Mouse (Mus musculus) hindbrain, embryonic 16.5 days (tissue): ENCODE results near the gene 2610044O15Rik8. TPM values are rescaled to one million over a fixed set of nuclear protein-coding genes. Genes with fewer than 3 reads are reported as not detected.
A peak's percentile ranks its signal among the peaks of the same experiment; 100 is the strongest.
"Not testable (repeated sequence)": the region's sequence is repeated elsewhere in the genome, so short reads cannot be mapped to it uniquely, and the experiment has no call there.

ENCODE experiments used
- ATAC-seq: fragments of 200-750 bp; cut with Nextera tagmentation; 2 replicates; pipeline ENCODE4 v1.8.0; 2017; ENCODE audit warnings: moderate TSS enrichment, moderate library complexity
- H3K27ac ChIP-seq: fragments of 300-500 bp; sonication (generic); 2 replicates; pipeline ENCODE4 v1.5.1; 2014; ENCODE audit warnings: low read depth, mild to moderate bottlenecking, control low read depth, low read length, moderate library complexity
- H3K27me3 ChIP-seq: fragments of 300-500 bp; sonication (generic); replicated peaks from 2 replicates; pipeline ENCODE4 v1.6.1; 2014; ENCODE audit warnings: low read length; ENCODE audit not compliant: control insufficient read depth, insufficient read depth
- H3K36me3 ChIP-seq: fragments of 300-500 bp; sonication (generic); 2 replicates; pipeline ENCODE4 v1.6.1; 2014; ENCODE audit warnings: mild to moderate bottlenecking, low read length, moderate library complexity, mixed read lengths; ENCODE audit not compliant: control insufficient read depth, insufficient read depth
- H3K4me1 ChIP-seq: fragments of 300-500 bp; sonication (generic); 2 replicates; pipeline ENCODE4 v1.6.1; 2014; ENCODE audit warnings: low read depth, low read length; ENCODE audit not compliant: control insufficient read depth, insufficient read depth
- H3K4me2 ChIP-seq: fragments of 300-500 bp; sonication (generic); 2 replicates; pipeline ENCODE4 v1.6.1; 2014; ENCODE audit warnings: mild to moderate bottlenecking, low read length, control low read depth, moderate library complexity
- H3K4me3 ChIP-seq: fragments of 300-500 bp; sonication (generic); 2 replicates; pipeline ENCODE4 v1.5.1; 2014; ENCODE audit warnings: mild to moderate bottlenecking, low read length, control low read depth, moderate library complexity
- H3K9ac ChIP-seq: fragments of 300-500 bp; sonication (generic); 2 replicates; pipeline ENCODE4 v1.6.1; 2014; ENCODE audit warnings: low read depth, mild to moderate bottlenecking, control low read depth, low read length, moderate library complexity
- H3K9me3 ChIP-seq: fragments of 300-500 bp; sonication (generic); 2 replicates; pipeline ENCODE4 v1.6.1; 2014; ENCODE audit warnings: mild to moderate bottlenecking, low read length, moderate library complexity; ENCODE audit not compliant: control insufficient read depth
- WGBS: fragments of 180-500 bp; shearing (Covaris S2); extraction: QIAGEN DNeasy Blood & Tissue Kit; methylation state at CpG from one replicate; pipeline ENCODE4 v1.1.7; 2014; 5-methylcytosine and 5-hydroxymethylcytosine counted together
- polyA plus RNA-seq: library from polyadenylated mRNA; unstranded; fragments of >200 nt; fragmentation: Nextera tagmentation; extraction: Ambion mirVana; gene quantifications from 2 replicates; pipeline ENCODE4 v1.2.1, GENCODE M21; 2015

2610044O15Rik8 gene
- 23.1 and 26.4 TPM in 2 replicates for polyA plus RNA-seq

DNA sequence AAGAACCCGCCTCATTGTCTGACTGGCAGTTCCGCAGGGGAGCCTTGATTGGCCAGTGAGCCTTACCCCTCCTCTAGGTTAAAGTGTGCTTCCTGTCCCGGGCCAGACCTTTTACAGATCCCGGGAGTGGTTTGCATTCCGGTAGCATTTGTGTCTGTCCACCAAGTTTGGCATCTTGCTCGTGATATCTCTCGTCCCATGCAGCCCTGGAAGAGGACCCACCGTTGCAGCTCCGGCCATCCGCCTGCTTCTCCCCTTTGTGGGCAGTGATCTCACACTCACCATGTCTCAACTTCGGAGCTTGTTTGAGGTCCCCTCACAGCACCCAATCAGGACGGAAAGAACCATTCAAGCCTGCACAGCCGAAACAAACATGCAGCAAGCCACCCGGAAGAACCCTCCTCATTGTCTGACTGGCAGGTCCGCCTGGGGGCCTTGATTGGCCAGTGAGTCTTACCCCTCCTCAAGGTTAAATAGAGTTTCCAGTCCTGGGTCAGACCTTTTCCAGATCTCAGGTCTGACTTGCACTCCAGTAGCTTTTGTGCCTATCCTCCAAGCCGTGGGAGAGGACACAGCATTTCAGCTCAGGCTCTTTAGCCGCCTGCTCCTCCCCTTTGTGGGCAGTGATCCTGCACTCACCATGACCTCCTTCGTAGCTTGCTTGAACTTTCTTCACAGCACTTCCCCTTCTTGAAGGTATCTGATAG lies at the start of gene 2610044O15Rik8:
Gene 2610044O15Rik8 (minus strand): TSS at position 380 of the 707 bp plus-strand sequence.
- Histone ChIP-seq H3K4me2 (peak within 1 kb of the TSS; percentile 75), H3K9ac (peak within 1 kb of the TSS; percentile 72), H3K27me3 (no peaks in the 10 kb centered on the region), H3K4me1 (peaks cover 9% of the 10 kb centered on the region), H3K9me3 (no peaks in the 10 kb centered on the region), H3K4me3 (peak within 1 kb of the TSS; percentile 70), H3K27ac (peak within 1 kb of the TSS; percentile 92), H3K36me3 (no peaks in the 10 kb centered on the region)
- ATAC-seq, result peak; percentile 100
- 0% methylated on average over 18 of the region's 18 CpGs for WGBS

DNA sequence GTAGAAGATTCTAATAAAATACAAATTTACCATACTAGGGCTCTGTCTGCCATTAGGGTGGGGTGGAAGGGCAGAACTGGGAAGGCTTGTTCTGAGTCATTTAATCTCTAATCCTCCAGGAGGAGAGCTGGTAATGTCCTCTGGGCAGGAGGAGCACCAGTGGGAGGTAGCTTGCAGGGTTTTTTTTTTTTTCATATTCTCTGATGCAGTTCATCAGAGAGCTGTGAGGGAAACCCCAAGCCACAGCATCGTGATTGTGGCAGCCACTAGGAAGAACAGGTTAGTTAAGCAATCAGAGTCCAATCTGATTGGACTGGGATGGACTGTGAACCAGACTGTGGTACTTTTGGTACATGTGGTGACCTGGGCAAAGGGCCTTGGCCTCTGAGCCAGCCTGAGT lies 31.7 kb upstream of the 2610044O15Rik8 start:
- no peak for ATAC-seq
- no peaks in the 10 kb centered on the region for H3K4me1 ChIP-seq
- no peak overlapping the region for H3K27ac ChIP-seq
- 100% methylated on average over 1 of the region's 1 CpGs for WGBS
- H3K4me2 ChIP-seq, result no peak overlapping the region
- no peak overlapping the region for H3K4me3 ChIP-seq
- H3K9ac ChIP-seq, result no peak overlapping the region
- no peaks in the 10 kb centered on the region for H3K27me3 ChIP-seq
- H3K36me3 ChIP-seq, result peaks cover 22% of the 10 kb centered on the region
- peaks cover 31% of the 10 kb centered on the region for H3K9me3 ChIP-seq

DNA sequence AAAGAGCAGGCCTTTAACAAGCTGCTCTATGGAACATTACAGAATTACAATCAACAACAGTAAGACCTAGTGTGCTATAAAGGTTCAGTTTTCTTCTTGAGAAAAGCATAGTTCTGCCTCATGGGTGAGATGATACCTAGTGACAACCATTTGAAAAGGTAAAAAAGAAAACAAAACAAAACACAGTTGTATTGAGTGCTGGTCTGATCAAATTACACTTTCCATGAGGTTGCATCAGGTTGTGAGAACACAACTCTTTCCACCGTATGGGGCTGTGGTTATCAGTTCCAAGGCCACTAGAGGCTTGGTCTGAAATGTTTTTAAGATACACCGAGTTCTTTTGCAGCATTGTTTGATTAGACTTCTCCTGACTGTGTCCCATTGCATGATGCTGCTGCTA lies 30.1 kb upstream of the 2610044O15Rik8 start:
- no peaks in the 10 kb centered on the region for H3K27me3 ChIP-seq
- peaks cover 20% of the 10 kb centered on the region for H3K9me3 ChIP-seq
- H3K4me3 ChIP-seq, result peak overlapping the region; percentile 57; the same call in 1 of the 2 replicates
- H3K4me2 ChIP-seq, result peak overlapping the region; percentile 58
- no peak overlapping the region for H3K27ac ChIP-seq
- WGBS, result 79% methylated on average over 2 of the region's 2 CpGs
- peaks cover 13% of the 10 kb centered on the region for H3K36me3 ChIP-seq
- ATAC-seq, result no peak
- H3K4me1 ChIP-seq, result no peaks in the 10 kb centered on the region
- no peak overlapping the region for H3K9ac ChIP-seq

DNA sequence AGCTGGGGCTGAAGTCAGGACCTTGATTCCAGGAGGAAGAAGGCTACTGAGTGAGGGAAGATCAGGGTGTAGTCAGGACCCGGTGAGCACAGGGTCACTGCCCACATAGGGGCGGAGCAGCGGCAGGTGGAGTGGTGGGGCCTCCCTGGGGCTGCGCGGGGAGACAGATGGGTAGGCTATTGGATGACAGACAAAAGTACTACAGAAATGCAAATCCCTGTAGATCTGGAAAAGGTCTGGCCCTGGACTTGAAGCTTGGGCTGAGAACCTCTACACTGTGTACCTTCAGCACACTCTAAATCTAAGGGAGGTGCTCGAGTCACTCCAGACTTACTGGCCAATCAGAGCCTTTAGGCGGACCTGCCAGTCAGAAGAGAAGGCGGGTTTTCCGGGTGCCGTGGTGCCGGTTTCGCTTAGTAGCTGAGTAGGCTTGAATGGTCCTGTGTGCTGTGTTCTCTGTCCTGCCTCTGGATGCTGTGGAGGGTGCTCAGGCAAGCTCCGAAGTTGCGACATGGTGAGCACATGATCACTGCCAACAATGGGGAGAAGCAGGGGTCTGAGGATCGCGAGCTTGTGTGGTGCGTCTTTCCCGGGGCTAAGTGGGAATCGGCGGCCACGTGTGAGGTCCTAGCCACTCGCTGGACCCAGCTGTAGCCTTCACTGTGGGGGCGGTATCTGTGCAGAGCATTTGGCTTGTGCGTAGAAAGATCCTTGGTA lies 29.2 kb upstream of the 2610044O15Rik8 start:
- Histone ChIP-seq H3K9me3 (peaks cover 13% of the 10 kb centered on the region), H3K4me2 (peak overlapping the region; percentile 87), H3K9ac (peak overlapping the region; percentile 67), H3K4me3 (peak overlapping the region; percentile 57), H3K27ac (peak overlapping the region; percentile 74)
- 1% methylated on average over 22 of the region's 24 CpGs for WGBS
- H3K36me3 ChIP-seq, H3K27me3 ChIP-seq, H3K4me1 ChIP-seq: not testable (repeated sequence)
- ATAC-seq, result peak; percentile 100

DNA sequence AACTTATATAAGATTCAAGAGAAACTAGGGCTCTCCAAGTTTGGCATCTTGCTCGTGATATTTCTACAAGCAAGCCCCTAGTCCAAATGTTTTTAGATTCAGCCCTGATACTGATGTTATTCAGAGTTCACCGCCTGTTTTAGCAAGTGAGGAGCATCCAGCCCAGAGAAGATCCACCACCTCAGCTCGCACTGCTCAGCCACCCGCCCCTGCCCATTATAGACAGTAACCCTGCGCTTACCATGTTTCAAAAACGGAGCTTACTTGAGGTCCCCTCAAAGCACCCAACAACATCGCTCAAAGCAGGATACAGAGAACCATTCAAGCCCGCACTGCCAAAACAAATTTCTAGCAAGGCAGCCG lies 561 bp downstream of the 2610044O15Rik8 start:
- Histone ChIP-seq H3K9ac (peak overlapping the region; percentile 72), H3K27ac (peak overlapping the region; percentile 92), H3K4me3 (peak overlapping the region; percentile 70), H3K36me3 (no peaks in the 10 kb centered on the region), H3K4me1 (peaks cover 9% of the 10 kb centered on the region), H3K27me3 (no peaks in the 10 kb centered on the region), H3K9me3 (no peaks in the 10 kb centered on the region), H3K4me2 (peak overlapping the region; percentile 75)
- WGBS, result 3% methylated on average over 9 of the region's 9 CpGs
- ATAC-seq, result no peak; the same call in 1 of the 2 replicates

Other genes starting within 250 kb of the 2610044O15Rik8 start
- not detected in 2 replicates for gene Ccdc7a, start 168.9 kb downstream of the 2610044O15Rik8 start, polyA plus RNA-seq
- not detected in 2 replicates for gene Ccdc7b, start 167.3 kb downstream of the 2610044O15Rik8 start, polyA plus RNA-seq
- not detected in 2 replicates for gene Gm10999, start 102.7 kb downstream of the 2610044O15Rik8 start, polyA plus RNA-seq